Mouse (Mus musculus) forebrain, embryonic 12.5 days (tissue): ENCODE results near the gene Nudcd2. TPM values are rescaled to one million over a fixed set of nuclear protein-coding genes. Genes with fewer than 3 reads are reported as not detected.

Source experiments
- ATAC-seq: fragments of 200-750 bp; cut with Nextera tagmentation; 2 replicates; pipeline ENCODE4 v1.8.0; 2017; ENCODE audit warnings: moderate TSS enrichment; ENCODE audit not compliant: low FRiP score
- H3K27ac ChIP-seq: fragments of 300-500 bp; sonication (generic); 2 replicates; pipeline ENCODE4 v1.5.1; 2016; ENCODE audit warnings: mild to moderate bottlenecking
- H3K27me3 ChIP-seq: fragments of 300-500 bp; sonication (generic); 2 replicates; pipeline ENCODE4 v1.6.1; 2016; ENCODE audit warnings: mild to moderate bottlenecking
- H3K36me3 ChIP-seq: fragments of 300-500 bp; sonication (generic); replicated peaks from 2 replicates; pipeline ENCODE4 v1.6.1; 2016; ENCODE audit warnings: mild to moderate bottlenecking
- H3K4me1 ChIP-seq: fragments of 300-500 bp; sonication (generic); 2 replicates; pipeline ENCODE4 v1.6.1; 2016
- H3K4me2 ChIP-seq: fragments of 300-500 bp; sonication (generic); 2 replicates; pipeline ENCODE4 v1.6.1; 2016; ENCODE audit warnings: mild to moderate bottlenecking, moderate library complexity
- H3K4me3 ChIP-seq: fragments of 300-500 bp; sonication (generic); replicated peaks from 2 replicates; pipeline ENCODE4 v1.5.1; 2016; ENCODE audit warnings: mild to moderate bottlenecking
- H3K9ac ChIP-seq: fragments of 300-500 bp; sonication (generic); 2 replicates; pipeline ENCODE4 v1.6.1; 2016; ENCODE audit warnings: mild to moderate bottlenecking
- H3K9me3 ChIP-seq: fragments of 300-500 bp; sonication (generic); 2 replicates; pipeline ENCODE4 v1.6.1; 2016
- WGBS: fragments of 180-500 bp; shearing (Covaris S2); methylation state at CpG from one replicate; pipeline ENCODE4 v1.1.7; 2016; 5-methylcytosine and 5-hydroxymethylcytosine counted together
- polyA plus RNA-seq: library from polyadenylated mRNA; unstranded; fragments of >200 nt; fragmentation: Nextera tagmentation; extraction: Ambion mirVana; gene quantifications from 2 replicates; pipeline ENCODE4 v1.2.1, GENCODE M21; 2016

Nudcd2 gene
- polyA plus RNA-seq, 1 experiment from 2014 or later: 171 TPM

GRCm38 (mm10) chr11:40763395-40763794 is 29.9 kb downstream of the Nudcd2 start:
- no peak overlapping the region for H3K27ac ChIP-seq
- no peak for ATAC-seq
- H3K9me3 ChIP-seq: no peaks in the 10 kb centered on the region
- H3K4me3 ChIP-seq: no peak overlapping the region
- H3K9ac ChIP-seq: no peak overlapping the region
- no peaks in the 10 kb centered on the region for H3K4me1 ChIP-seq
- no peaks in the 10 kb centered on the region for H3K36me3 ChIP-seq
- WGBS: 50% methylated on average over 2 of the region's 2 CpGs
- H3K27me3 ChIP-seq: no peaks in the 10 kb centered on the region
- H3K4me2 ChIP-seq: no peak overlapping the region

- Histone ChIP-seq H3K4me2 (no peak overlapping the region), H3K36me3 (no peaks in the 10 kb centered on the region), H3K4me3 (no peak overlapping the region), H3K9ac (no peak overlapping the region), H3K27me3 (no peaks in the 10 kb centered on the region), H3K27ac (no peak overlapping the region), H3K9me3 (no peaks in the 10 kb centered on the region), H3K4me1 (no peaks in the 10 kb centered on the region)
- WGBS: 83% methylated on average over 4 of the region's 4 CpGs
- no peak for ATAC-seq
Measured at GRCm38 (mm10) chr11:40764690-40765089, 31.2 kb downstream of the Nudcd2 start.

GRCm38 (mm10) chr11:40775315-40776269 is 42.1 kb downstream of the Nudcd2 start:
- no peaks in the 10 kb centered on the region for H3K4me1 ChIP-seq
- WGBS: 47% methylated on average over 12 of the region's 12 CpGs
- H3K9ac ChIP-seq: no peak overlapping the region
- H3K36me3 ChIP-seq: no peaks in the 10 kb centered on the region
- no peak overlapping the region for H3K4me2 ChIP-seq
- no peak overlapping the region for H3K4me3 ChIP-seq
- no peaks in the 10 kb centered on the region for H3K27me3 ChIP-seq
- H3K27ac ChIP-seq: no peak overlapping the region
- no peaks in the 10 kb centered on the region for H3K9me3 ChIP-seq
- ATAC-seq: peak; percentile 44; the same call in 1 of the 2 replicates

GRCm38 (mm10) chr11:40781857-40782256 is 48.4 kb downstream of the Nudcd2 start:
- H3K9me3 ChIP-seq: no peaks in the 10 kb centered on the region
- no peaks in the 10 kb centered on the region for H3K27me3 ChIP-seq
- no peak for ATAC-seq
- H3K4me2 ChIP-seq: no peak overlapping the region
- WGBS: 72% methylated on average over 2 of the region's 2 CpGs
- H3K4me1 ChIP-seq: no peaks in the 10 kb centered on the region
- no peaks in the 10 kb centered on the region for H3K36me3 ChIP-seq
- H3K27ac ChIP-seq: no peak overlapping the region
- no peak overlapping the region for H3K4me3 ChIP-seq
- H3K9ac ChIP-seq: no peak overlapping the region

GRCm38 (mm10) chr11:40783346-40783745 is 49.9 kb downstream of the Nudcd2 start:
- Histone ChIP-seq H3K27ac (no peak overlapping the region), H3K9ac (no peak overlapping the region), H3K36me3 (no peaks in the 10 kb centered on the region), H3K4me1 (no peaks in the 10 kb centered on the region), H3K9me3 (no peaks in the 10 kb centered on the region), H3K4me3 (no peak overlapping the region), H3K4me2 (no peak overlapping the region), H3K27me3 (no peaks in the 10 kb centered on the region)
- WGBS: 91% methylated on average over 1 of the region's 1 CpGs
- no peak for ATAC-seq

GRCm38 (mm10) chr11:40784326-40784725 is 50.9 kb downstream of the Nudcd2 start:
- 79% methylated on average over 8 of the region's 8 CpGs for WGBS
- Histone ChIP-seq H3K9me3 (no peaks in the 10 kb centered on the region), H3K4me2 (no peak overlapping the region), H3K9ac (no peak overlapping the region), H3K4me3 (no peak overlapping the region), H3K27ac (no peak overlapping the region), H3K27me3 (no peaks in the 10 kb centered on the region), H3K4me1 (no peaks in the 10 kb centered on the region), H3K36me3 (no peaks in the 10 kb centered on the region)
- no peak for ATAC-seq

- Histone ChIP-seq H3K9ac (no peak overlapping the region), H3K27me3 (no peaks in the 10 kb centered on the region), H3K4me3 (no peak overlapping the region), H3K9me3 (no peaks in the 10 kb centered on the region), H3K4me1 (no peaks in the 10 kb centered on the region), H3K27ac (no peak overlapping the region), H3K4me2 (no peak overlapping the region), H3K36me3 (no peaks in the 10 kb centered on the region)
- WGBS: 78% methylated on average over 2 of the region's 2 CpGs
- ATAC-seq: no peak
Measured at GRCm38 (mm10) chr11:40786900-40787299, 53.4 kb downstream of the Nudcd2 start.

Other genes with a start within 250 kb of the Nudcd2 start
- gene Mat2b, start 38.5 kb upstream of the Nudcd2 start, polyA plus RNA-seq: 80.3 and 84.8 TPM in 2 replicates
- 64.3 and 68.3 TPM in 2 replicates for gene Hmmr, start 245 bp upstream of the Nudcd2 start, polyA plus RNA-seq
- 35.4 and 37.7 TPM in 2 replicates for gene Ccng1, start 21.6 kb downstream of the Nudcd2 start, polyA plus RNA-seq